Mouse (Mus musculus) liver, embryonic 14.5 days (tissue): Measurements from ENCODE around the gene Map4k4. TPM values are rescaled to one million over a fixed set of nuclear protein-coding genes. Genes with fewer than 3 reads are reported as not detected.

Experiments used
- ATAC-seq: fragments of 200-750 bp; cut with Nextera tagmentation; 2 replicates; pipeline ENCODE4 v1.8.0; 2017; ENCODE audit warnings: moderate number of reproducible peaks, mild to moderate bottlenecking, moderate library complexity; ENCODE audit not compliant: insufficient read depth
- DNase-seq, 3 experiments: peaks; one replicate each; pipeline ENCODE4 v3.0.0-alpha.2; 2012 to 2013; ENCODE audit warnings: low read depth in 3 of 3, low spot score in 3 of 3
- H3K27ac ChIP-seq: fragments of 300-500 bp; sonication (generic); 2 replicates; pipeline ENCODE4 v1.5.1; 2014; ENCODE audit warnings: moderate library complexity, mild to moderate bottlenecking, control low read depth, inconsistent platforms
- H3K27me3 ChIP-seq: fragments of 300-500 bp; sonication (generic); 2 replicates; pipeline ENCODE4 v1.6.1; 2014; ENCODE audit warnings: mild to moderate bottlenecking, low read length, moderate library complexity; ENCODE audit not compliant: control insufficient read depth, insufficient read depth
- H3K36me3 ChIP-seq: fragments of 300-500 bp; sonication (generic); replicated peaks from 2 replicates; pipeline ENCODE4 v1.6.1; 2014; ENCODE audit warnings: low read depth; ENCODE audit not compliant: control insufficient read depth, insufficient read depth
- H3K4me1 ChIP-seq, 2 experiments: fragments of 200-500 bp in 1 of 2; fragments of 300-500 bp in 1 of 2; sonication (generic) in 1 of 2; replicated peaks; 2 replicates each; pipeline ENCODE4 v1.6.1; 2012 to 2014; ENCODE audit warnings: antibody characterized with exemption in 1 of 2, inconsistent platforms in 1 of 2, low read length in 1 of 2; ENCODE audit not compliant: control insufficient read depth in 2 of 2, insufficient read depth in 2 of 2
- H3K4me2 ChIP-seq: fragments of 300-500 bp; sonication (generic); 2 replicates; pipeline ENCODE4 v1.6.1; 2014; ENCODE audit warnings: low read depth, mild to moderate bottlenecking, control low read depth, moderate library complexity
- H3K4me3 ChIP-seq, 2 experiments: fragments of 200-500 bp in 1 of 2; fragments of 300-500 bp in 1 of 2; sonication (generic) in 1 of 2; 2 replicates each; pipeline ENCODE4 v1.5.1; 2012 to 2014; ENCODE audit warnings: low read depth in 2 of 2, low read length in 2 of 2, mild to moderate bottlenecking in 2 of 2, control low read depth in 1 of 2, inconsistent platforms in 1 of 2, moderate library complexity in 1 of 2; ENCODE audit not compliant: insufficient read depth in 1 of 2
- H3K9ac ChIP-seq: fragments of 300-500 bp; sonication (generic); replicated peaks from 2 replicates; pipeline ENCODE4 v1.6.1; 2014; ENCODE audit warnings: mild to moderate bottlenecking, control low read depth, moderate library complexity
- H3K9me3 ChIP-seq: fragments of 300-500 bp; sonication (generic); 2 replicates; pipeline ENCODE4 v1.6.1; 2016; ENCODE audit warnings: low read length, mixed read lengths; ENCODE audit not compliant: control insufficient read depth
- CTCF ChIP-seq: IDR thresholded peaks from 2 replicates; pipeline ENCODE4 v1.5.1; 2016; ENCODE audit warnings: antibody characterized with exemption, low read depth, control low read depth
- EP300 ChIP-seq: IDR thresholded peaks from 2 replicates; pipeline ENCODE4 v1.6.1; 2016; ENCODE audit warnings: antibody characterized with exemption, low read depth
- WGBS: fragments of 180-500 bp; shearing (Covaris S2); extraction: QIAGEN DNeasy Blood & Tissue Kit; methylation state at CpG from one replicate; pipeline ENCODE4 v1.1.7; 2014; ENCODE audit not compliant: insufficient replicate concordance; 5-methylcytosine and 5-hydroxymethylcytosine counted together
- polyA plus RNA-seq, 2 experiments: library from polyadenylated mRNA; depleted of rRNA in 1 of 2; stranded (reverse) in 1 of 2; unstranded in 1 of 2; fragments of >200 nt; fragmentation: Nextera tagmentation in 1 of 2; extraction: Ambion mirVana in 1 of 2; gene quantifications; 2 replicates each; pipeline versions ENCODE4 v1.2.1 to v1.2.3; 2012 to 2014

Map4k4 gene
- polyA plus RNA-seq, 2 experiments, result 2.3 to 14.5 TPM

- H3K36me3 ChIP-seq, result no peaks in the 10 kb centered on the region
- no peak for DNase-seq
- TF ChIP-seq EP300 (no peak), CTCF (no peak)
- WGBS, result 83% methylated on average over 27 of the region's 27 CpGs
- no peaks in the 10 kb centered on the region for H3K9me3 ChIP-seq
- no peak for ATAC-seq
- H3K9ac ChIP-seq, result no peak overlapping the region
- no peak overlapping the region for H3K4me2 ChIP-seq
- H3K4me1 ChIP-seq, result no peaks in the 10 kb centered on the region
- H3K27me3 ChIP-seq, result no peaks in the 10 kb centered on the region
- no peak overlapping the region for H3K27ac ChIP-seq
- H3K4me3 ChIP-seq, result no peak overlapping the region
Measured at GRCm38 (mm10) chr1:40024554-40025320, 124.0 kb downstream of the Map4k4 start.

GRCm38 (mm10) chr1:40025416-40025815 is 124.7 kb downstream of the Map4k4 start:
- ATAC-seq (no peak), DNase-seq (no peak)
- 74% methylated on average over 5 of the region's 5 CpGs for WGBS
- Histone ChIP-seq H3K4me1 (no peaks in the 10 kb centered on the region), H3K36me3 (no peaks in the 10 kb centered on the region), H3K4me3 (no peak overlapping the region), H3K27me3 (no peaks in the 10 kb centered on the region), H3K9ac (no peak overlapping the region), H3K27ac (no peak overlapping the region), H3K9me3 (no peaks in the 10 kb centered on the region), H3K4me2 (no peak overlapping the region)
- TF ChIP-seq CTCF (no peak), EP300 (no peak)

GRCm38 (mm10) chr1:40027116-40027620 is 126.5 kb downstream of the Map4k4 start:
- 52% methylated on average over 7 of the region's 7 CpGs for WGBS
- H3K4me1 ChIP-seq, result no peaks in the 10 kb centered on the region
- no peak overlapping the region for H3K27ac ChIP-seq
- H3K4me3 ChIP-seq, result no peak overlapping the region
- H3K9ac ChIP-seq, result no peak overlapping the region
- TF ChIP-seq EP300 (no peak), CTCF (no peak)
- DNase-seq (no peak), ATAC-seq (no peak)
- no peak overlapping the region for H3K4me2 ChIP-seq
- no peaks in the 10 kb centered on the region for H3K36me3 ChIP-seq
- no peaks in the 10 kb centered on the region for H3K27me3 ChIP-seq
- H3K9me3 ChIP-seq, result no peaks in the 10 kb centered on the region

DNA sequence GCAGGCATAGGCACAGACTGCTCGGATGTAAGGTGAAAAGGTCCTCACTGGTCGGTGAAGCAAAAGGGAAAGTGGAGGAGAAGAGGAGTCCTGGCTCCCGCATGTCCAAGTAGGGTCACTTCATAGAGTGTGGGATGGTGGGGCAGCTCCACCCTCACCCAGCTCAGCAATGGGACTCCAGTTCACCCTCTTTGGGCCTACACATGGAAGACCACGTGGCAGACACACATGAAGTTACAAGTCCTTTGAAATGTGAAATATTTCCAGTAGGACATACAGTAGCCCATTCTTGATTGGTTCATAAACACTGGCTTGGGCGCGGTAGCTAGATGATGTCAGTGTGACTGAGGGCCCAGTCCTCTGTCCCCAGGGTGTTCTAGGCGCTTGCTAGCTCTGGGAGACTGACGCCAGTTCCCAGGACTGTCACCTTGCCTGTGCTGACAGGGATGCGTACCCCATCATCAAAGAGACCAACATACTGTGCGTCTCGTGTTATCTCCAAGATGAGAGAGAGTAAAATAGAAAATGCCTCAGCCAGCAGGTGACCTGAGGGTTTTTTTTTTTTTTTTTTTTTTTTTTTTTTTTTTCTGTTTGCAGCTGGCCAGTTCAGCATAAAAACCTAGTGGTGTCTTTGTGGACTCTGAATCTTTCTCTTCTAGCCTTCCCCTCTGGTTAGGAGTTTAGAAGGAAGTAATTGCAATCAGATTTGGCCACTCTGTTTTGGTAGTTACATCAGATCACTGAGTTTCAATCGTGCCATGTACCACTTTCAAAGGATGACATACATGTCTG is 127.7 kb downstream of the Map4k4 start:
- no peak for TF ChIP-seq EP300
- TF ChIP-seq CTCF, result no peak
- Histone ChIP-seq H3K9me3 (no peaks in the 10 kb centered on the region), H3K4me1 (no peaks in the 10 kb centered on the region), H3K9ac (no peak overlapping the region), H3K27ac (no peak overlapping the region), H3K36me3 (no peaks in the 10 kb centered on the region), H3K4me3 (no peak overlapping the region), H3K27me3 (no peaks in the 10 kb centered on the region), H3K4me2 (no peak overlapping the region)
- DNase-seq (no peak), ATAC-seq (no peak)
- WGBS, result 68% methylated on average over 12 of the region's 12 CpGs

DNA sequence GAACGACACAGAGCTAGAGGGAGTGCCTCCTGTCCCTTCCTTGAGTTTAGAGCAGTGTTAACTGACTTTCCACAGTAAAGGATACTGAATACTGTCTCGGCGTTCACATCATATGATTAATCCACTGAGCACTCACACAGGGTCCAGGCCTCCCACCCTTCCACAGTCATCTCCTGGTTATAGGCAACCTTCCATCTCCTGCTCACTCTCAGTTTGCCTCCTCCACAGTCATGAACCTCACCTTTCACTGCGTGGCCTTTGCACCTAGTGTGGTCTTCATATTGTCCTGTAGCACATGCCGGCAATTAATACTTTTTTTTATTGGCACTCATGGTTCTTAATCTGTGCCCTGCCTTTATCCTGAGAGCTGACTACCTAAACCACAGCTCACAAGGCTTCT is 128.9 kb downstream of the Map4k4 start:
- no peak overlapping the region for H3K4me3 ChIP-seq
- no peaks in the 10 kb centered on the region for H3K36me3 ChIP-seq
- DNase-seq (no peak), ATAC-seq (no peak)
- peaks cover 0 to 2% of the 10 kb centered on the region in 2 experiments; a peak in 1 of 4 replicates for H3K4me1 ChIP-seq
- H3K27me3 ChIP-seq, result no peaks in the 10 kb centered on the region
- no peaks in the 10 kb centered on the region for H3K9me3 ChIP-seq
- H3K9ac ChIP-seq, result no peak overlapping the region
- TF ChIP-seq EP300 (no peak), CTCF (no peak)
- WGBS, result 62% methylated on average over 5 of the region's 5 CpGs
- H3K4me2 ChIP-seq, result no peak overlapping the region
- no peak overlapping the region for H3K27ac ChIP-seq
